Mouse (Mus musculus): Measurements from ENCODE around the gene Aph1a.

- no peak for TF ChIP-seq TCF12 (IDR thresholded peaks at IDR 0.05; ENCODE audit: insufficient read depth, poor library complexity, severe bottlenecking)
- TF ChIP-seq POLR2A (IDR thresholded peaks at IDR 0.05; ENCODE audit: insufficient read length, low read depth) = no peak
- no peak for TF ChIP-seq POLR2AphosphoS2 (IDR thresholded peaks at IDR 0.05; ENCODE audit: insufficient read length, low read depth)
- TF ChIP-seq USF1 (IDR thresholded peaks at IDR 0.05; ENCODE audit: low read depth) = no peak
- TF ChIP-seq MAX (IDR thresholded peaks at IDR 0.05; ENCODE audit: low read depth) = no peak
- TF ChIP-seq MYOG (IDR thresholded peaks at IDR 0.05; ENCODE audit: control insufficient read depth in 1 of 3, insufficient read depth in 1 of 3, insufficient read length in 2 of 3, low read depth in 2 of 3) = no peak
- no peak for TF ChIP-seq REST (IDR thresholded peaks at IDR 0.05; ENCODE audit: insufficient read depth, insufficient read length)
- TF ChIP-seq CEBPB (IDR thresholded peaks at IDR 0.05; ENCODE audit: insufficient read depth, poor library complexity, severe bottlenecking) = no peak
- TF ChIP-seq MYOD1 (IDR thresholded peaks at IDR 0.05; ENCODE audit: control insufficient read depth in 1 of 3, insufficient read length in 2 of 3, low read depth in 2 of 3) = no peak
- TF ChIP-seq E2F4 (IDR thresholded peaks at IDR 0.05; ENCODE audit: insufficient read depth) = no peak
- TF ChIP-seq SRF (IDR thresholded peaks at IDR 0.05; ENCODE audit: control insufficient read depth, insufficient read length, low read depth) = no peak
- TF ChIP-seq TCF3 (IDR thresholded peaks at IDR 0.05; ENCODE audit: insufficient read length, low read depth) = no peak
Observed at GRCm38 (mm10) chr3:95934448-95934847, 40.7 kb downstream of the Aph1a start.
